Mouse (Mus musculus) v-Abl transformed pro-B cells (cell line): Measurements from ENCODE around the gene Olfr1191-ps1.
"Not testable (repeated sequence)": the region's sequence is repeated elsewhere in the genome, so short reads cannot be mapped to it uniquely, and the experiment has no call there.

ENCODE experiments used
- in situ Hi-C, 2 experiments: fragments of 400-800 bp; cut with MboI; formaldehyde crosslinking; loops; one replicate each; pipeline ENCODE4 v1.15.1; 2025; ENCODE audit not compliant: unreplicated experiment in 2 of 2

Gene Olfr1191-ps1

DNA sequence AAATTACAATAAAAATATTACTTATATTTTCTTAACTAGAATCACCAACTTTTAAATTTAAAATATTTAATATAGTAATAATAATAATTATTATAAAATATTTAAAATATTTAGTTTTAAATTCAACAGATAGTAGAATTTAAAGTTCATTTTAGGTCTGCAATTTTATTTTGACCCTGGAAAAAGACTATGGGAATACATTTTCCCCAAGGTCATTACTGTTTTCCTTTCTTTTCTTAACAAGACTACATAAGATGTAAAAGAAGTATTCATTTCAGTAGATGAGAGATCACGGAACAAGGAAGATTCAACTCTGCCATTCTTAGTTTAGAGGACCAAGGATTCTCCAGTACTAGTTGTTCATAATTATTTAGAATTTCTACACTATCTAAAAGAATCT is at the start of gene Olfr1191-ps1:
Gene Olfr1191-ps1, plus strand, starts transcription at position 301 of the 400 bp plus-strand sequence.
- in situ Hi-C loops = not testable (repeated sequence)

DNA sequence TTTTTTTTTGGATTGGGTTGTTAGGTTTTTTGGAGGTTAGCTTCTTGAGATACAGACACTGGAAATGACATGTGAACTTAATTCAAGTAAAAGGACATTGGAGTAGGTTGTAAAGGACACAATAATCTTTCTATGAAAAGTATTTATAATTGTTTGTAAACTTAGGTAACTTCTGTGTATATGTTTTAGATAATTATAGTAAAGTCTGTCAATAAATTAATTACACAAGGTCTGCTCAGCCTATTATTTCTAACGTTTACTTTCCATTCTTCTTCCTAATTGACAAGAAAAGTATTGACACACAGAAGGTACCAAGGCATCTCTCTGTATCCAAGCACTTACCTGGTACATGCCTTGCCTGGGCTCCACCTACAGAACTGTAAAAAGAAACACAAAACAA is 7.9 kb downstream of the Olfr1191-ps1 start, which contains the start of gene Olfr1192-ps1:
Gene Olfr1192-ps1, plus strand, starts transcription at position 301 of the 400 bp plus-strand sequence.
- in situ Hi-C loops = no loop called here

DNA sequence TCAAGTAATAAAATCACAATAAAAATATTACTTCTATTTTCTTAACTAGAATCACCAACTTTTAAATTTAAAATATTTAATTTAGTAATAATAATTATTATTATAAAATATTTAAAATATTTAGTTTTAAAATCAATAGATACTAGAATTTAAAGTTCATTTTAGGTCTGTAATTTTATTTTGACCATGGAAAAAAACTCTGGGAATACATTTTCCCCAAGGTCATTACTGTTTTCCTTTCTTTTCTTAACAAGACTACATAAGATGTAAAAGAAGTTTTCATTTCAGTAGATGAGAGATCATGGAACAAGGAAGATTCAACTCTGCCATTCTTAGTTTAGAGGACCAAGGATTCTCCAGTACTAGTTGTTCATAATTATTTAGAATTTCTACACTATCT is 35.0 kb downstream of the Olfr1191-ps1 start, which contains the start of gene Olfr1193:
Gene Olfr1193, plus strand, starts transcription at position 301 of the 400 bp plus-strand sequence.
- in situ Hi-C loops = not testable (repeated sequence)

DNA sequence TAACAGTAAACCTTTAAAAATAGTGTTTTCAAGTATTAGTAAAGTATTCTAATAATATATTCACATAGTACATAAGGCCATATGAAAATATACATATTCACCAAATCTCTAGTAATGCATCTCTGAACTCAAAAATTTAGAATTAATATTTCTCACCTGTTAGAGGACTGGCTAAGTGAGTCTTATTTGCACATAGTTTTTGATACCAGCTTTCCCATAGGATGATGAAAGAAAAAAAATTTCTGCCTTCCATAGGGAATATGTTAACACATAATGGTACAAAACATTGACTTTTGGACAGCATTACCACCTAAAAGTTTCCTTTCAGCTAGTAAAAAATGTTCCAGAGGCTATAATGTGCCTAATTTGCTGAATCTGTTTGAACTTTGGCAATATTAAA is 48.7 kb downstream of the Olfr1191-ps1 start, which contains the start of gene Olfr1195:
Gene Olfr1195, minus strand, starts transcription at position 101 of the 400 bp plus-strand sequence.
- in situ Hi-C loops = no loop called here
